Mouse (Mus musculus): ENCODE measurements at regions not wholly inside any gene's neighbourhood (a gene's known extent, or its start where the extent isn't known, plus 50 kb on each side); places are given as distances from the start of the nearest gene placed in this dataset.
A peak's percentile ranks its signal among the peaks of the same experiment; 100 is the strongest.

DNA sequence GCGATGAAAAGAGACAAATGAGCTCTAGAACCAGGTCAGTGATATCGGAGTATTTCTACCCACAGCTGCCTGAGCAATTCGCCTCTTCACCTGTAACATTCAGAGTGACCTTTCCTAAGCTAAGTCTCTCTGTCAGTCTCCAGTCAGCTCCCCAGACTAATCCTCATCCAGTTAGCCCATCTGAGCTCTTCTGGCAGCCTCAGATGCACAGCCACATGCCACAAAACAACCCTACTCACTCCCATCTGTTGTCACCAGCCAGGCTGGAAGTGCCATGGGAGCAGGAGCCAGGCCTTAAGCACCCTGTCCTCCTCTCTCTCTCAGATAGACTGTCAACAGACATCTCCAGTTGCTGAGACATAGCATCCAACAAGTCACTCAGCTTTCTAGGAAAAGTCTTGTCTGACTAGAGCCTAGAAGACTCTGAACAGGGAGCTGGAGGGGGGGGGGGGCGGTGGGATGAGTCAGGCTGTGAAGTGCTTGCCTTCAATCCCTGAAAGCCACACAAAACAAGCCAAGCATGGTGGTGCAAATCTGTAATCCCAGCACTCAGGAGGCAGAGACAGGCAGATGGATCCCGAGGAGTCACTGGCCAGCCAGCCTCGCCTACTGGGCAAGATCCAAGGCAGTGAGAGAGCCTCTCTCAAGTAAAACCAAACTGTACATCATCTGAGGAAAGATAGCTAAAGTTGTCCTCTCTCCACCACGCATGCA is 225.6 kb downstream of the Mycn start:
- WGBS, result 83% methylated on average over 7 of the region's 7 CpGs
- Histone ChIP-seq H3K9me3 (ENCODE audit: control insufficient read depth, low read depth, low read length) (no peaks in the 10 kb centered on the region), H3K4me3 (ENCODE audit: low read depth, low read length) (no peak overlapping the region), H3K27ac (ENCODE audit: low read length) (no peak overlapping the region), H3K4me1 (ENCODE audit: control insufficient read depth, insufficient read depth, low read length) (0 out of 2 replicates have a peak, but pooled peaks cover 2% of the 10 kb centered on the region), H3K27me3 (ENCODE audit: control insufficient read depth, insufficient read depth, low read length) (no peaks in the 10 kb centered on the region), H3K9ac (replicated peaks; ENCODE audit: low read depth, low read length) (no peak overlapping the region), H3K4me2 (replicated peaks; ENCODE audit: low read depth, low read length) (no peak overlapping the region), H3K36me3 (ENCODE audit: control insufficient read depth, insufficient read depth, low read length) (no peaks in the 10 kb centered on the region)
- no peak for ATAC-seq (ENCODE audit: insufficient number of reproducible peaks, insufficient read depth, low FRiP score, low read depth)

DNA sequence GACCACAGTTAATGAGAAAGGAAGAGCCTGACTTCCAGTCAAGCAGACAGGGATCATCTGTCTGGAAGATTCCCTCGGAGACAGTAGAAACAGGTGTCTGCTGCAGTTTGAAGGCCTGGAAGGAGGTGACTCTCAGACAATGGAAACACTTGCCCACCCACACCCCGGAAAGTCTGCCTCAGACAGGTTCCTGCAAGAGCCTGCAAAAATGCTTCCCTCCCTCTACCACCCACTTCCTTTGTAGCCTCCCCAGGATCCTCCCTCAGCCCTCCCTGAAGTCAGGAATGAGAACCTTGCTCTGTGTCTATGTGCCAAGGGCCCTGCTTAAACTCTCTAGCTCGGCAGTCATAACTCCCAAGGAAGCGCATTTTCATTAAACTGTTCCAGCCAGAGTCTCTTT is 226.2 kb downstream of the Mycn start:
- no peak for ATAC-seq (ENCODE audit: insufficient number of reproducible peaks, insufficient read depth, low FRiP score, low read depth)

DNA sequence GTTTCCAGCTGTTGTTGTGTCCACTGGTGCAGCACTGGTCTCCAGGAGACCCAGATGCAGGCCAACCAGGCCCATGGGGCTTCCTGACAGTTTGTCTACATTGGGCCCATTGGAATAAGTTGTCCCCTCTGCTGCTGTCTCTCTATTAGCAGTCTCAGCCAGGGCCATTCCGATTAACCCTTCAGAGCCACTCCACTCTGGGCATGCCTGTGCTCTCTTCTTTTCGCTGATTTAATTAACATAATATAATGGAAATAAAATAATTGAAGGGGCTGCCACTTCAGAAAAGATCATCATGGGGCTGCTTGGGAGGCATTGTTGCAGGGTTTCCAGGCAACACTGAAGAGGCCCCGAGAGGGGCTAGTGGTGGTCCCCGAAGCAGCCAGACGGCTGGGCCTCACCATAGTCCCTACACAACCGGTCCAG is 231.5 kb downstream of the Mycn start:
- no peak overlapping the region for H3K4me2 ChIP-seq (replicated peaks; ENCODE audit: low read depth, low read length)
- no peaks in the 10 kb centered on the region for H3K9me3 ChIP-seq (ENCODE audit: control insufficient read depth, low read depth, low read length)
- no peak overlapping the region for H3K4me3 ChIP-seq (ENCODE audit: low read depth, low read length)
- H3K4me1 ChIP-seq (ENCODE audit: control insufficient read depth, insufficient read depth, low read length), result no peaks in the 10 kb centered on the region
- no peaks in the 10 kb centered on the region for H3K27me3 ChIP-seq (ENCODE audit: control insufficient read depth, insufficient read depth, low read length)
- no peaks in the 10 kb centered on the region for H3K36me3 ChIP-seq (ENCODE audit: control insufficient read depth, insufficient read depth, low read length)
- H3K9ac ChIP-seq (replicated peaks; ENCODE audit: low read depth, low read length), result no peak overlapping the region
- ATAC-seq (ENCODE audit: insufficient number of reproducible peaks, insufficient read depth, low FRiP score, low read depth), result no peak
- H3K27ac ChIP-seq (ENCODE audit: low read length), result no peak overlapping the region
- 84% methylated on average over 6 of the region's 6 CpGs for WGBS

More for the DNA sequence above, 226.2 kb downstream of the Mycn start:
- Histone ChIP-seq H3K27me3 (ENCODE audit: control insufficient read depth, insufficient read depth, low read length) (no peaks in the 10 kb centered on the region), H3K9ac (replicated peaks; ENCODE audit: low read depth, low read length) (no peak overlapping the region), H3K4me2 (replicated peaks; ENCODE audit: low read depth, low read length) (no peak overlapping the region), H3K4me3 (ENCODE audit: low read depth, low read length) (no peak overlapping the region), H3K36me3 (ENCODE audit: control insufficient read depth, insufficient read depth, low read length) (no peaks in the 10 kb centered on the region), H3K4me1 (ENCODE audit: control insufficient read depth, insufficient read depth, low read length) (0 out of 2 replicates have a peak, but pooled peaks cover 2% of the 10 kb centered on the region), H3K9me3 (ENCODE audit: control insufficient read depth, low read depth, low read length) (no peaks in the 10 kb centered on the region), H3K27ac (ENCODE audit: low read length) (no peak overlapping the region)
- WGBS, result 45% methylated on average over 4 of the region's 4 CpGs

- no peaks in the 10 kb centered on the region for H3K36me3 ChIP-seq (ENCODE audit: control insufficient read depth, insufficient read depth, low read length)
- H3K4me3 ChIP-seq (ENCODE audit: low read depth, low read length), result no peak overlapping the region
- WGBS, result 29% methylated on average over 14 of the region's 14 CpGs
- H3K9ac ChIP-seq (replicated peaks; ENCODE audit: low read depth, low read length), result no peak overlapping the region
- no peaks in the 10 kb centered on the region for H3K9me3 ChIP-seq (ENCODE audit: control insufficient read depth, low read depth, low read length)
- no peak overlapping the region for H3K4me2 ChIP-seq (replicated peaks; ENCODE audit: low read depth, low read length)
- H3K4me1 ChIP-seq (ENCODE audit: control insufficient read depth, insufficient read depth, low read length), result no peaks in the 10 kb centered on the region
- H3K27ac ChIP-seq (ENCODE audit: low read length), result no peak overlapping the region
- no peaks in the 10 kb centered on the region for H3K27me3 ChIP-seq (ENCODE audit: control insufficient read depth, insufficient read depth, low read length)
- no peak for ATAC-seq (ENCODE audit: insufficient number of reproducible peaks, insufficient read depth, low FRiP score, low read depth)
These were observed 232.7 kb downstream of the Mycn start for GRCm38 (mm10) chr12:12708954-12709523.

- Histone ChIP-seq H3K27ac (ENCODE audit: low read length) (no peak overlapping the region), H3K4me1 (ENCODE audit: control insufficient read depth, insufficient read depth, low read length) (no peaks in the 10 kb centered on the region), H3K4me2 (replicated peaks; ENCODE audit: low read depth, low read length) (no peak overlapping the region), H3K4me3 (ENCODE audit: low read depth, low read length) (no peak overlapping the region), H3K9me3 (ENCODE audit: control insufficient read depth, low read depth, low read length) (no peaks in the 10 kb centered on the region), H3K27me3 (ENCODE audit: control insufficient read depth, insufficient read depth, low read length) (no peaks in the 10 kb centered on the region), H3K36me3 (ENCODE audit: control insufficient read depth, insufficient read depth, low read length) (no peaks in the 10 kb centered on the region), H3K9ac (replicated peaks; ENCODE audit: low read depth, low read length) (no peak overlapping the region)
- WGBS, result 77% methylated on average over 14 of the region's 14 CpGs
- ATAC-seq (ENCODE audit: insufficient number of reproducible peaks, insufficient read depth, low FRiP score, low read depth), result no peak
These were observed 235.3 kb downstream of the Mycn start for GRCm38 (mm10) chr12:12706326-12706920.

GRCm38 (mm10) chr12:12701735-12702134 is 240.0 kb downstream of the Mycn start:
- H3K4me1 ChIP-seq (ENCODE audit: control insufficient read depth, insufficient read depth, low read length), result no peaks in the 10 kb centered on the region
- ATAC-seq (ENCODE audit: insufficient number of reproducible peaks, insufficient read depth, low FRiP score, low read depth), result no peak
- H3K4me2 ChIP-seq (replicated peaks; ENCODE audit: low read depth, low read length), result no peak overlapping the region
- H3K27ac ChIP-seq (ENCODE audit: low read length), result no peak overlapping the region
- H3K27me3 ChIP-seq (ENCODE audit: control insufficient read depth, insufficient read depth, low read length), result no peaks in the 10 kb centered on the region
- H3K9me3 ChIP-seq (ENCODE audit: control insufficient read depth, low read depth, low read length), result no peaks in the 10 kb centered on the region
- WGBS, result 66% methylated on average over 3 of the region's 3 CpGs
- no peak overlapping the region for H3K4me3 ChIP-seq (ENCODE audit: low read depth, low read length)
- no peaks in the 10 kb centered on the region for H3K36me3 ChIP-seq (ENCODE audit: control insufficient read depth, insufficient read depth, low read length)
- no peak overlapping the region for H3K9ac ChIP-seq (replicated peaks; ENCODE audit: low read depth, low read length)

DNA sequence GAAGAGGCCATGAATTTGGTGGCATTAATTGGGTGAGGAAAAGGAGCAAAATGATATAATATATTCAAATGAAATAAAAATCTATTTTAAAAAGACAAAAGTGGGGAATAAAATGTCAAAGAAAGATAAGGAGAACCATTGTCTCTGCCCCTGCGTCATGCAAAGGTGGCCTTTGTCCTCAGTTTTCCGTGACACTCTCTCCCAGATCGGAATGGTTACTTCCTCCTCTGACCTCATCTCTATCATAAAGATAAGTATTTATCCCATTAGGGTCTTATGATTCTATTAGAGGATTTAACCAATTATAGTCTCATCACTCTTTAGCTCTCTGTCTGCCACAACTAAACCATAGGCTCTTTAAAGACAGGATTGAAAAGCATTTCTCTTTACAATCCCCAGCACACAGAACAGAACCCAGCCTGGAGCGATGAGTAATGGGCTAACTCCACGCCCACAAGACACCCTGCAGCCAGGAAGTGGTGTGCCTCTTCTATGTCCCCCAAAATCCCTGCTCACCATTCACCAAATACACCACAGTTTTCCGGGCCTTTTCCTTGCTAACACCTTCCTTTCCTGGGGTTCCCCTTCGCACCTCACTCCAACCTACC is 240.6 kb downstream of the Mycn start:
- no peak for ATAC-seq (ENCODE audit: insufficient number of reproducible peaks, insufficient read depth, low FRiP score, low read depth)

GRCm38 (mm10) chr12:12693838-12694777 is 247.6 kb downstream of the Mycn start:
- Histone ChIP-seq H3K4me1 (ENCODE audit: control insufficient read depth, insufficient read depth, low read length) (peaks cover 4% of the 10 kb centered on the region; the same call in 1 of the 2 replicates), H3K9me3 (ENCODE audit: control insufficient read depth, low read depth, low read length) (no peaks in the 10 kb centered on the region), H3K4me3 (ENCODE audit: low read depth, low read length) (no peak overlapping the region), H3K27ac (ENCODE audit: low read length) (no peak overlapping the region), H3K4me2 (replicated peaks; ENCODE audit: low read depth, low read length) (peak overlapping the region; percentile 18), H3K9ac (replicated peaks; ENCODE audit: low read depth, low read length) (no peak overlapping the region), H3K27me3 (ENCODE audit: control insufficient read depth, insufficient read depth, low read length) (no peaks in the 10 kb centered on the region; the same call in 1 of the 2 replicates), H3K36me3 (ENCODE audit: control insufficient read depth, insufficient read depth, low read length) (no peaks in the 10 kb centered on the region)
- WGBS, result 19% methylated on average over 29 of the region's 29 CpGs
- no peak for ATAC-seq (ENCODE audit: insufficient number of reproducible peaks, insufficient read depth, low FRiP score, low read depth)

More for the DNA sequence above, 240.6 kb downstream of the Mycn start:
- no peak overlapping the region for H3K27ac ChIP-seq (ENCODE audit: low read length)
- H3K27me3 ChIP-seq (ENCODE audit: control insufficient read depth, insufficient read depth, low read length), result no peaks in the 10 kb centered on the region
- H3K36me3 ChIP-seq (ENCODE audit: control insufficient read depth, insufficient read depth, low read length), result no peaks in the 10 kb centered on the region
- WGBS, result 69% methylated on average over 7 of the region's 7 CpGs
- H3K4me3 ChIP-seq (ENCODE audit: low read depth, low read length), result no peak overlapping the region
- no peaks in the 10 kb centered on the region for H3K4me1 ChIP-seq (ENCODE audit: control insufficient read depth, insufficient read depth, low read length)
- H3K9me3 ChIP-seq (ENCODE audit: control insufficient read depth, low read depth, low read length), result no peaks in the 10 kb centered on the region
- no peak overlapping the region for H3K9ac ChIP-seq (replicated peaks; ENCODE audit: low read depth, low read length)
- H3K4me2 ChIP-seq (replicated peaks; ENCODE audit: low read depth, low read length), result no peak overlapping the region

All from stomach, embryonic 14.5 days (tissue).